ENCODE assay signal across 8 mouse cellular contexts in genomic region chr7:25235526-25235925, GRCm38 (mm10). TPM values are rescaled to one million over a fixed set of nuclear protein-coding genes. Genes with fewer than 3 reads are reported as not detected.
A peak's percentile ranks its signal among the peaks of the same experiment; 100 is the strongest.
DNase-seq lines count a peak whose midpoint lies in the region; ATAC-seq lines count a peak whose summit lies in the region.

No protein-coding gene starts in this region.

- H3K9me3 ChIP-seq in hindbrain, embryonic 12.5 days (replicated peaks), result no peaks in the 10 kb centered on the region
- H3K9me3 ChIP-seq in hindbrain, embryonic 11.5 days (ENCODE audit: control insufficient read depth, low read length), result no peaks in the 10 kb centered on the region
- H3K9me3 ChIP-seq in neural tube, embryonic 12.5 days, result no peaks in the 10 kb centered on the region
- H3K9me3 ChIP-seq in stomach, embryonic 16.5 days (replicated peaks; ENCODE audit: control insufficient read depth, low read length), result no peaks in the 10 kb centered on the region

- no peak overlapping the region for H3K27ac ChIP-seq in hindbrain, embryonic 12.5 days
- H3K27ac ChIP-seq in hindbrain, embryonic 11.5 days (ENCODE audit: low read depth, low read length), result no peak overlapping the region
- no peak overlapping the region for H3K27ac ChIP-seq in neural tube, embryonic 12.5 days
- H3K27ac ChIP-seq in stomach, embryonic 16.5 days (ENCODE audit: low read length), result no peak overlapping the region

- peak overlapping the region; percentile 81; the same call in 1 of the 2 replicates for H3K4me2 ChIP-seq in hindbrain, embryonic 12.5 days (replicated peaks)
- no peak overlapping the region for H3K4me2 ChIP-seq in hindbrain, embryonic 11.5 days (replicated peaks; ENCODE audit: low read depth, low read length)
- peak overlapping the region; percentile 69 for H3K4me2 ChIP-seq in neural tube, embryonic 12.5 days (replicated peaks)
- H3K4me2 ChIP-seq in stomach, embryonic 16.5 days (ENCODE audit: low read depth, low read length), result no peak overlapping the region

- H3K4me3 ChIP-seq in hindbrain, embryonic 12.5 days, result no peak overlapping the region
- H3K4me3 ChIP-seq in hindbrain, embryonic 11.5 days (ENCODE audit: low read depth, low read length), result no peak overlapping the region
- H3K4me3 ChIP-seq in neural tube, embryonic 12.5 days, result no peak overlapping the region
- no peak overlapping the region for H3K4me3 ChIP-seq in stomach, embryonic 16.5 days (replicated peaks; ENCODE audit: low read length)

- whole genome bisulfite sequencing in hindbrain, embryonic 12.5 days, result 91% methylated on average over 5 of the region's 5 CpGs
- 82% methylated on average over 5 of the region's 5 CpGs for WGBS in hindbrain, embryonic 11.5 days
- WGBS in neural tube, embryonic 12.5 days, result 88% methylated on average over 5 of the region's 5 CpGs
- WGBS in stomach, embryonic 16.5 days, result 89% methylated on average over 5 of the region's 5 CpGs

- no peaks in the 10 kb centered on the region for H3K27me3 ChIP-seq in hindbrain, embryonic 12.5 days
- no peaks in the 10 kb centered on the region for H3K27me3 ChIP-seq in hindbrain, embryonic 11.5 days (ENCODE audit: control insufficient read depth, insufficient read depth, low read length)
- no peaks in the 10 kb centered on the region for H3K27me3 ChIP-seq in neural tube, embryonic 12.5 days (replicated peaks)
- H3K27me3 ChIP-seq in stomach, embryonic 16.5 days (ENCODE audit: control insufficient read depth, insufficient read depth, low read length), result no peaks in the 10 kb centered on the region

- peaks cover 45% of the 10 kb centered on the region for H3K36me3 ChIP-seq in hindbrain, embryonic 12.5 days
- peaks cover 4% of the 10 kb centered on the region; the same call in 1 of the 2 replicates for H3K36me3 ChIP-seq in hindbrain, embryonic 11.5 days (ENCODE audit: control insufficient read depth, insufficient read depth, low read length)
- peaks cover 48% of the 10 kb centered on the region for H3K36me3 ChIP-seq in neural tube, embryonic 12.5 days
- no peaks in the 10 kb centered on the region for H3K36me3 ChIP-seq in stomach, embryonic 16.5 days (ENCODE audit: control insufficient read depth, insufficient read depth, low read length)

- ATAC-seq in hindbrain, embryonic 12.5 days (ENCODE audit: low FRiP score), result no peak
- no peak for ATAC-seq in hindbrain, embryonic 11.5 days (ENCODE audit: low FRiP score)
- ATAC-seq in neural tube, embryonic 12.5 days (ENCODE audit: low FRiP score, low read depth), result no peak
- ATAC-seq in stomach, embryonic 16.5 days (ENCODE audit: insufficient read depth, low FRiP score), result no peak
- no peak for ATAC-seq in megakaryocyte-erythroid progenitor cell, adult 5-6 weeks (replicated peaks; ENCODE audit: low FRiP score, low TSS enrichment, poor library complexity, severe bottlenecking)

- DNase-seq in cerebellum, adult 9-10 months, result peak; percentile 53
- no peak for DNase-seq in cerebellum, postnatal 10 days
- DNase-seq in hindbrain, embryonic 11.5 days (ENCODE audit: low spot score), result no peak
- DNase-seq in neural tube, embryonic 10.5 days (ENCODE audit: extremely low spot score, low spot score), result no peak

- H3K9ac ChIP-seq in hindbrain, embryonic 12.5 days, result no peak overlapping the region
- H3K9ac ChIP-seq in hindbrain, embryonic 11.5 days (ENCODE audit: low read depth, low read length), result no peak overlapping the region
- H3K9ac ChIP-seq in neural tube, embryonic 12.5 days, result no peak overlapping the region
- H3K9ac ChIP-seq in stomach, embryonic 16.5 days (ENCODE audit: low read length), result peak overlapping the region; percentile 98

- peaks cover 30% of the 10 kb centered on the region for H3K4me1 ChIP-seq in hindbrain, embryonic 12.5 days
- H3K4me1 ChIP-seq in hindbrain, embryonic 11.5 days (replicated peaks; ENCODE audit: control insufficient read depth, insufficient read depth, low read length), result no peaks in the 10 kb centered on the region; the same call in 1 of the 2 replicates
- H3K4me1 ChIP-seq in neural tube, embryonic 12.5 days, result peaks cover 18% of the 10 kb centered on the region
- H3K4me1 ChIP-seq in stomach, embryonic 16.5 days (ENCODE audit: control insufficient read depth, insufficient read depth, low read length), result peaks cover 23% of the 10 kb centered on the region

RNA-seq across cellular contexts. Expression of gene Gsk3a, which starts 2.1 kb away (rescaled TPM):
- polyA plus RNA-seq in hindbrain, embryonic 12.5 days (2016; fragmentation: Nextera tagmentation; extraction: Ambion mirVana), result 17.2 and 19.6 TPM in 2 replicates
- 14.1 and 16.1 TPM in 2 replicates for polyA plus RNA-seq in hindbrain, embryonic 11.5 days (2014; fragmentation: Nextera tagmentation; extraction: Ambion mirVana)
- 19.1 and 20.3 TPM in 2 replicates for polyA plus RNA-seq in neural tube, embryonic 12.5 days (2016; fragmentation: Nextera tagmentation; extraction: Ambion mirVana)
- polyA plus RNA-seq in stomach, embryonic 16.5 days (2015; fragmentation: Nextera tagmentation; extraction: Ambion mirVana), result 5.7 and 6.3 TPM in 2 replicates
- 97.9 and 123 TPM in 2 replicates for total RNA-seq in megakaryocyte-erythroid progenitor cell, adult 5-6 weeks (2014; fragmentation: Nextera tagmentation)
- 49.1 and 74.7 TPM in 2 replicates for total RNA-seq in megakaryocyte-erythroid progenitor cell, adult 5-6 weeks (2017)

RNA-seq across cellular contexts. Expression of gene Zfp526, which starts 14.3 kb away (rescaled TPM):
- 2.3 and 2.9 TPM in 2 replicates for polyA plus RNA-seq in hindbrain, embryonic 12.5 days (2016; fragmentation: Nextera tagmentation; extraction: Ambion mirVana)
- 2.9 and 3.9 TPM in 2 replicates for polyA plus RNA-seq in hindbrain, embryonic 11.5 days (2014; fragmentation: Nextera tagmentation; extraction: Ambion mirVana)
- polyA plus RNA-seq in neural tube, embryonic 12.5 days (2016; fragmentation: Nextera tagmentation; extraction: Ambion mirVana), result 2.1 and 2.9 TPM in 2 replicates
- polyA plus RNA-seq in stomach, embryonic 16.5 days (2015; fragmentation: Nextera tagmentation; extraction: Ambion mirVana), result 2.5 and 2.9 TPM in 2 replicates
- total RNA-seq in megakaryocyte-erythroid progenitor cell, adult 5-6 weeks (2014; fragmentation: Nextera tagmentation), result 18.8 and 20.3 TPM in 2 replicates
- total RNA-seq in megakaryocyte-erythroid progenitor cell, adult 5-6 weeks (2017), result 10.1 and 12.5 TPM in 2 replicates

RNA-seq across cellular contexts. Expression of gene Erf, which starts 15.0 kb away (rescaled TPM):
- polyA plus RNA-seq in hindbrain, embryonic 12.5 days (2016; fragmentation: Nextera tagmentation; extraction: Ambion mirVana), result 10.4 and 13.6 TPM in 2 replicates
- polyA plus RNA-seq in hindbrain, embryonic 11.5 days (2014; fragmentation: Nextera tagmentation; extraction: Ambion mirVana), result 12.8 and 14.2 TPM in 2 replicates
- polyA plus RNA-seq in neural tube, embryonic 12.5 days (2016; fragmentation: Nextera tagmentation; extraction: Ambion mirVana), result 11.9 and 13.1 TPM in 2 replicates
- 6.9 and 11.0 TPM in 2 replicates for polyA plus RNA-seq in stomach, embryonic 16.5 days (2015; fragmentation: Nextera tagmentation; extraction: Ambion mirVana)
- total RNA-seq in megakaryocyte-erythroid progenitor cell, adult 5-6 weeks (2014; fragmentation: Nextera tagmentation), result 8.7 and 18.9 TPM in 2 replicates
- 6.2 and 8.6 TPM in 2 replicates for total RNA-seq in megakaryocyte-erythroid progenitor cell, adult 5-6 weeks (2017)

RNA-seq across cellular contexts. Expression of gene Dedd2, which starts 15.1 kb away (rescaled TPM):
- 11.9 and 13.9 TPM in 2 replicates for polyA plus RNA-seq in hindbrain, embryonic 12.5 days (2016; fragmentation: Nextera tagmentation; extraction: Ambion mirVana)
- 7.3 and 8.5 TPM in 2 replicates for polyA plus RNA-seq in hindbrain, embryonic 11.5 days (2014; fragmentation: Nextera tagmentation; extraction: Ambion mirVana)
- polyA plus RNA-seq in neural tube, embryonic 12.5 days (2016; fragmentation: Nextera tagmentation; extraction: Ambion mirVana), result 15.5 and 17.7 TPM in 2 replicates
- 9.1 and 9.7 TPM in 2 replicates for polyA plus RNA-seq in stomach, embryonic 16.5 days (2015; fragmentation: Nextera tagmentation; extraction: Ambion mirVana)
- 16.0 and 24.9 TPM in 2 replicates for total RNA-seq in megakaryocyte-erythroid progenitor cell, adult 5-6 weeks (2014; fragmentation: Nextera tagmentation)
- 13.5 and 15.2 TPM in 2 replicates for total RNA-seq in megakaryocyte-erythroid progenitor cell, adult 5-6 weeks (2017)

RNA-seq across cellular contexts. Expression of gene Cic, which starts 32.0 kb away (rescaled TPM):
- 41.1 and 42.4 TPM in 2 replicates for polyA plus RNA-seq in hindbrain, embryonic 12.5 days (2016; fragmentation: Nextera tagmentation; extraction: Ambion mirVana)
- 25.4 and 39.0 TPM in 2 replicates for polyA plus RNA-seq in hindbrain, embryonic 11.5 days (2014; fragmentation: Nextera tagmentation; extraction: Ambion mirVana)
- 44.2 and 45.0 TPM in 2 replicates for polyA plus RNA-seq in neural tube, embryonic 12.5 days (2016; fragmentation: Nextera tagmentation; extraction: Ambion mirVana)
- polyA plus RNA-seq in stomach, embryonic 16.5 days (2015; fragmentation: Nextera tagmentation; extraction: Ambion mirVana), result 26.7 and 27.4 TPM in 2 replicates
- total RNA-seq in megakaryocyte-erythroid progenitor cell, adult 5-6 weeks (2014; fragmentation: Nextera tagmentation), result 125 and 134 TPM in 2 replicates
- total RNA-seq in megakaryocyte-erythroid progenitor cell, adult 5-6 weeks (2017), result 20.5 and 40.0 TPM in 2 replicates

Comparison
In these comparisons a context has a peak if more than half of its experiments do, and no peak if none do; other contexts are left out.
1. H3K4me2 ChIP-seq: peak in hindbrain, embryonic 12.5 days (single experiment) and neural tube, embryonic 12.5 days (single experiment); none in hindbrain, embryonic 11.5 days (single experiment) and stomach, embryonic 16.5 days (single experiment).